Mouse (Mus musculus) limb, embryonic 10.5 days (tissue): ENCODE data around the gene Stx7. TPM values are rescaled to one million over a fixed set of nuclear protein-coding genes. Genes with fewer than 3 reads are reported as not detected.
"Not testable (repeated sequence)": the region's sequence is repeated elsewhere in the genome, so short reads cannot be mapped to it uniquely, and the experiment has no call there.

Source experiments
- DNase-seq: peaks from one replicate; pipeline ENCODE4 v3.0.0-alpha.2; 2017; ENCODE audit warnings: low spot score
- H3K27ac ChIP-seq: fragments of 300-500 bp; sonication (generic); 2 replicates; pipeline ENCODE4 v1.5.1; 2016; ENCODE audit warnings: mild to moderate bottlenecking
- H3K27me3 ChIP-seq: fragments of 300-500 bp; sonication (generic); 2 replicates; pipeline ENCODE4 v1.6.1; 2016; ENCODE audit warnings: low read depth, mild to moderate bottlenecking; ENCODE audit not compliant: poor library complexity, severe bottlenecking
- H3K36me3 ChIP-seq: fragments of 300-500 bp; sonication (generic); 2 replicates; pipeline ENCODE4 v1.6.1; 2016; ENCODE audit warnings: mild to moderate bottlenecking, moderate library complexity
- H3K4me1 ChIP-seq: fragments of 300-500 bp; sonication (generic); 2 replicates; pipeline ENCODE4 v1.6.1; 2016
- H3K4me3 ChIP-seq: fragments of 300-500 bp; sonication (generic); 2 replicates; pipeline ENCODE4 v1.5.1; 2016; ENCODE audit warnings: mild to moderate bottlenecking, moderate library complexity
- H3K9me3 ChIP-seq: fragments of 300-500 bp; sonication (generic); replicated peaks from 2 replicates; pipeline ENCODE4 v1.6.1; 2016; ENCODE audit warnings: mild to moderate bottlenecking
- WGBS: fragments of 180-500 bp; shearing (Covaris S2); methylation state at CpG from one replicate; pipeline ENCODE4 v1.1.7; 2016; 5-methylcytosine and 5-hydroxymethylcytosine counted together
- polyA plus RNA-seq: library from polyadenylated mRNA; unstranded; fragments of >200 nt; fragmentation: Nextera tagmentation; extraction: Ambion mirVana; gene quantifications from 2 replicates; pipeline ENCODE4 v1.2.1, GENCODE M21; 2016

Gene Stx7
- polyA plus RNA-seq: 23.7 and 34.1 TPM in 2 replicates

DNA sequence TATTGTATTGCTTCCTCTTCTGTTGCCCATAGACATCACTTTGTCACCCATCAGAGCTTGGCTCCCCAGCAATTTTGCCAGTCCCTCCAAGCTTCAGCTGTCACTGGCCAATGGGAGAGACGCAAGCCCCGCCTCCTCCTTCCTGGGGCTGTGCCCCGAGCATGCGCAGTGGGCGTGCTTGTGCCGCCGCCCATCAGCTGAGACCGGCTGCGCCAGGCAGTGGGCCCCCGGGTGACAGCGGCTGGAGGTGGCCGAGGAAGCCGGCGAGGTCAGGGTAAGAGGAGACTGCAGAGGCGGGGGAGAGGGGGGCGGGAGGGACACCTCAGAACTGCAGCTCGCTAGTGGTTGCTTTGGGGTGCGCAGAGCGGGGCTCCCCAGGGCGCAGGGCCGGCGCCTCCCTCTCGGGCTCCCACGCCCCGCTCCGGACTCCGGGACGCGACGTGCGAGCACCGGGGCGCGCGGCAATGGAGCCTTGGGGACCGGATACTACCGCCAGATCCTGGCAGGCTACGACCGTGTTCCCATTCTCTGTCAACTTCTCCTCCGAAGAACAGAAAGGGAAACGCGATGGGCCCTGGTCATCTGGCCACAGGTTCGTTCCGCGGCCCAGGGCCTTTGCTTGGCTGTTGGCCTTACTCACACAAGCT, at the start of gene Stx7:
Gene Stx7 (plus strand): TSS at position 168 of the 647 bp plus-strand sequence.
- Histone ChIP-seq H3K4me1 (peaks cover 7% of the 10 kb centered on the region), H3K27me3 (no peaks in the 10 kb centered on the region), H3K4me3 (peak within 1 kb of the TSS; percentile 86), H3K36me3 (no peaks in the 10 kb centered on the region), H3K27ac (peak within 1 kb of the TSS; percentile 88), H3K9me3 (no peaks in the 10 kb centered on the region)
- peak; percentile 91 for DNase-seq
- under 1% methylated on average over 43 of the region's 45 CpGs for WGBS

DNA sequence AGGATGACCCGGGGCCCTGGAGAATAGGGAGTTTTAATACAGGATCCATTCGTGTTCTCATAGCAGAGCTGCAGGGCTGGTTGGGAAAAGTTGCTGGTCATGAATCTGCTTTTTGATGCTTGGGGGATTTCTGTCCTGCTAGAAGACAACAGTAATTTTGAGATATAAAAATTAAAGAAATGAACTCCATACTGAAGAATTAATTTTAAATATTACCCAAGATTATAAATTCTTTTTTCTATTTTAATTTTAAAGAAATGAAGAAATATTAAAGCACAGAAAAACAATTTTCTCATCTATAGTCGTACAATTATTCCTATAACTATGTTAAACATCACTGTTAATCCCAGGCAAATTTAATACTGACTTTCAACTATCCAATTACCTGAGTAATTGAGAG, 47.3 kb upstream of the Stx7 start, which contains the start of gene Taar8c:
Gene Taar8c (minus strand): TSS at position 101 of the 400 bp plus-strand sequence.
- not testable (repeated sequence) for H3K4me3 ChIP-seq, H3K4me1 ChIP-seq, H3K36me3 ChIP-seq, H3K9me3 ChIP-seq, H3K27me3 ChIP-seq, H3K27ac ChIP-seq, DNase-seq
- 89% methylated on average over 1 of the region's 3 CpGs for WGBS

- not testable (repeated sequence) for DNase-seq, H3K4me3 ChIP-seq, H3K36me3 ChIP-seq, H3K27ac ChIP-seq, H3K27me3 ChIP-seq, H3K4me1 ChIP-seq, H3K9me3 ChIP-seq
- 48% methylated on average over 1 of the region's 1 CpGs for WGBS
These were observed 45.8 kb upstream of the Stx7 start for GRCm38 (mm10) chr10:24103299-24103698.

- no peak overlapping the region for H3K4me3 ChIP-seq
- H3K27ac ChIP-seq: no peak overlapping the region
- H3K9me3 ChIP-seq: no peaks in the 10 kb centered on the region
- DNase-seq: no peak
- no peaks in the 10 kb centered on the region for H3K27me3 ChIP-seq
- 73% methylated on average over 5 of the region's 5 CpGs for WGBS
- peaks cover 11% of the 10 kb centered on the region for H3K4me1 ChIP-seq
- H3K36me3 ChIP-seq: no peaks in the 10 kb centered on the region
These were observed 41.4 kb upstream of the Stx7 start for GRCm38 (mm10) chr10:24107747-24108146.

DNA sequence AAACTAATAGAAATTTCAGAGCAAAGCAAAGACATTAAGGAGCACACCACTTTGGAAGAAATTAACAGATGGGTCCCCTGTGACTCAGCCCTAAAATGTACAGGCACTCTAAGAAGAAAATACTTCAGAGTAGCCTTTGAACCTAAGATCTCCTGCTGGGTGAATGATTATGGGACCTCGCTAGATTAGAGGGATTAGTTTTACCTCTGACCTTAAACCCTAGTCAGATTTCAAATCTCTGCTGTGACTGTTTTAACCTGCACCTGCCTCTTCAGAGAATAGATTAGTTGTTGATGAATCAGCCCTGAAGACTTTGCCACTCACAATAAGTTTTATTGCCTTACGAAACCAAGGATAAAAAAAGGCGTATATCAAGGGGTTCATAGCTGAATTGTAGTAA, 40.9 kb upstream of the Stx7 start:
- Histone ChIP-seq H3K27ac (no peak overlapping the region), H3K9me3 (no peaks in the 10 kb centered on the region), H3K36me3 (no peaks in the 10 kb centered on the region), H3K27me3 (no peaks in the 10 kb centered on the region), H3K4me3 (no peak overlapping the region), H3K4me1 (peaks cover 11% of the 10 kb centered on the region)
- 53% methylated on average over 3 of the region's 3 CpGs for WGBS
- DNase-seq: no peak

- 87% methylated on average over 8 of the region's 8 CpGs for WGBS
- not testable (repeated sequence) for H3K4me3 ChIP-seq, DNase-seq, H3K27me3 ChIP-seq, H3K27ac ChIP-seq, H3K9me3 ChIP-seq, H3K36me3 ChIP-seq
- peaks cover 11% of the 10 kb centered on the region for H3K4me1 ChIP-seq
These were observed 39.7 kb upstream of the Stx7 start, which contains the start of gene Taar9 for GRCm38 (mm10) chr10:24109434-24109833. Taar9 (minus strand) TSS chr10:24109534.

DNA sequence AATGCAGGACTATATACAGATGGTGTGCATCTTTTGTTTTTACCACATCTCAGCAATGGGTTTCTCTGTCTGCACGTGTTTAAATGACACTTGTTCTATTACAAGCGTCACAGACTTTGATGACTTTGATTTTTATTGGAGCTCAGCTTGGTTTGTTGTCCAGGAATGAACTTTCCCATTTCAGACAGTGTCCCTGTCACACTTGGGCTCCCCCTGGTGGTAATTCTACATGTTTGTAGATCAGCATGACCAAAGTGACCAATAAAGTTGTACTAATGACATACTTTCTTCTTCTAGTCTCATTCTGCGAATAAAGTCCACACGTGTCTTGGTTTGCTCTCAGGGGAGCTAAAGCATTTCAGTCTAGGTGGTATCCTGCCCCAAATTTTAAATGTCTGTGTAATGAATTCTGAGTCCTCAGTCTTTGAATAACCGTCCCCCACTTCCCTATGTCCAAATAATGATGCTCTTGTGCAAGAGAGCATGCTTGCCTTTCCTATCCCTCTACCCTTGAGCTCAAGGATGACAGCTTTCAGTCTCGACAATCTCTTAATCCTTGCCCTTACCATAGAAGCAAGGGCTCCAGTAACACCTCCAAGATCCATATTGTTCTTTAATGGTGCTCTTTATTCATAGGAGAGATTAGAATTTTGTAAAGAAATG, 37.9 kb upstream of the Stx7 start:
- peak; percentile 37 for DNase-seq
- H3K9me3 ChIP-seq: no peaks in the 10 kb centered on the region; the same call in 1 of the 2 replicates
- no peaks in the 10 kb centered on the region for H3K27me3 ChIP-seq
- no peak overlapping the region for H3K27ac ChIP-seq
- no peak overlapping the region for H3K4me3 ChIP-seq
- H3K4me1 ChIP-seq: peaks cover 11% of the 10 kb centered on the region
- 54% methylated on average over 6 of the region's 6 CpGs for WGBS
- no peaks in the 10 kb centered on the region for H3K36me3 ChIP-seq

GRCm38 (mm10) chr10:24131451-24132262, 17.4 kb upstream of the Stx7 start:
- 29% methylated on average over 9 of the region's 9 CpGs for WGBS
- peaks cover 11% of the 10 kb centered on the region; the same call in 1 of the 2 replicates for H3K4me1 ChIP-seq
- H3K36me3 ChIP-seq: no peaks in the 10 kb centered on the region
- DNase-seq: peak; percentile 42
- no peaks in the 10 kb centered on the region for H3K27me3 ChIP-seq
- H3K4me3 ChIP-seq: peak overlapping the region; percentile 37
- no peaks in the 10 kb centered on the region for H3K9me3 ChIP-seq
- H3K27ac ChIP-seq: no peak overlapping the region; the same call in 1 of the 2 replicates

DNA sequence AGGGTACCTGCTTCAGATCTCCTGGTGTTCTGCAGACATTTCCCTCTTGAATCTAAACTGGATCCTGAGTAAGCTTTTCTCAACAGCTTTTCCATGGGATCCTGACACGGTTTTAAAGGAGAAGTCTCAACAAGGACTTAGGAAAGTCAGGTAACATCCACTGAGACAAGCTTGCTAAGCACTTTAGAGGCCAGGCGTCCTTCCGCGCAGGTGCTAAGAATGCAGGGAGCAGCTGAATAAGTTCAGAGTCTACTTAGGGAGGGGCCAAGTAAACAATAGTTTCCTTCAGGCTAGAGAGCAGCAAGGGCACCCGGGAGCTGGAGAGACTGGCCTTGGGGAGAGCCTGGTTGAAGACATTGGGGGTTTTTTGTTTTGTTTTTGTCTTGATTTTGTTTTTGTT, 16.8 kb upstream of the Stx7 start:
- H3K36me3 ChIP-seq: no peaks in the 10 kb centered on the region
- peaks cover 11% of the 10 kb centered on the region; the same call in 1 of the 2 replicates for H3K4me1 ChIP-seq
- H3K27ac ChIP-seq: peak overlapping the region; percentile 50; the same call in 1 of the 2 replicates
- H3K27me3 ChIP-seq: no peaks in the 10 kb centered on the region
- DNase-seq: peak; percentile 32
- H3K4me3 ChIP-seq: no peak overlapping the region
- no peaks in the 10 kb centered on the region for H3K9me3 ChIP-seq
- 26% methylated on average over 5 of the region's 5 CpGs for WGBS

DNA sequence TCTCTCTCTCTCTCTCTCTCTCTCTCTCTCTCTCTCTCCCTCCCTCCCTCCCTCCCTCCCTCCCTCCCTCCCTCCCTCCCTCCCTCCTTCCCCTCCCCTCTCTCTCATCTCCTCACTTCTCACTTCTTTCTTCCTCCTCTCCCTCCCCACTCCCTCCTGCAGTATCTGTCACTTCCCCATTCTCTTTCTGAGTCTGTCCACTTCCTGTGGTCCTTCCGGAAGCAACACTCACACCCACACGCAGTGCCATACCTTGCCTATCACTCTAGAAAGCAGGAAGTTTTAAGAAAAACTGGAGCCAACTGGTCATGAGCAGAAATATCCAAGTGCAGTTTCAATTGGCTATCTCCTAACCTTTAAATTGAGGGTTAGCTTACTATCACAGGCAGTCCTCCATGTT, 16.0 kb upstream of the Stx7 start:
- H3K36me3 ChIP-seq: no peaks in the 10 kb centered on the region
- no peak overlapping the region for H3K27ac ChIP-seq
- H3K4me3 ChIP-seq: no peak overlapping the region
- no peak for DNase-seq
- H3K4me1 ChIP-seq: peaks cover 11% of the 10 kb centered on the region; the same call in 1 of the 2 replicates
- H3K9me3 ChIP-seq: no peaks in the 10 kb centered on the region
- WGBS: 63% methylated on average over 2 of the region's 2 CpGs
- no peaks in the 10 kb centered on the region for H3K27me3 ChIP-seq

- H3K27ac ChIP-seq: no peak overlapping the region
- WGBS: 65% methylated on average over 7 of the region's 7 CpGs
- H3K27me3 ChIP-seq: no peaks in the 10 kb centered on the region
- H3K4me1 ChIP-seq: peaks cover 11% of the 10 kb centered on the region; the same call in 1 of the 2 replicates
- no peak for DNase-seq
- no peaks in the 10 kb centered on the region for H3K36me3 ChIP-seq
- H3K4me3 ChIP-seq: no peak overlapping the region
- H3K9me3 ChIP-seq: no peaks in the 10 kb centered on the region
These were observed 14.9 kb upstream of the Stx7 start for GRCm38 (mm10) chr10:24134071-24134645.

DNA sequence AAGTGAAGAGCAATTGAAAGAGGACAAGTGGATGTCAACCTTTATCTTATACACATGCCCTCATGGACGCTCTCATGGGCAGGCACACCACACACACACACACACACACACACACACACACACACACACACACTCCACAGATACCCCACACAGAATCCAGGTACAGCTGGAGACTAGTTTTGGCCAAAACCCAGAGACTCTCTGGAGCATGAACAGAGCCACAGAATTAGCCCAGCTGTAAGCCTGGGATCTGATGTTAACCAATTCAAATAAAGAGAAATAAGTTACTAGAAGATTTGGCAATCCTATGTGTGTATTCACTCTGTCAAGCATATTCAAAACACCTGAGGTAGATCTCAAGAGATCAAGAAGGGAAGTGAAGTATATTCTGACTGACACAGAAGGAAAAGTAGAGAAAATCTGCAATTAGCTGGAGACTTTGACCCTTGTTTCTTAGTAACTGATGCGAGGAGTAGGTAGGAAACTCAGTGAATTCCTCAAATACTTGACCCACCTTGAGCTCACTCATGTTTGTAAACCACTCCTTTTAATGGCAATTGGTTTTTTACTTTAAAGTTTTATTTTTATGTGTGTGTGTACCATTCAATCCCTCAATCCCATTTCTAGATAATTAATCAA, 10.4 kb upstream of the Stx7 start:
- no peak overlapping the region for H3K4me3 ChIP-seq
- DNase-seq: no peak
- no peaks in the 10 kb centered on the region for H3K4me1 ChIP-seq
- 85% methylated on average over 2 of the region's 2 CpGs for WGBS
- H3K9me3 ChIP-seq: no peaks in the 10 kb centered on the region
- no peak overlapping the region for H3K27ac ChIP-seq
- H3K27me3 ChIP-seq: no peaks in the 10 kb centered on the region
- no peaks in the 10 kb centered on the region for H3K36me3 ChIP-seq
